8 mouse cellular contexts compared by ENCODE assay signal in the genomic region with DNA sequence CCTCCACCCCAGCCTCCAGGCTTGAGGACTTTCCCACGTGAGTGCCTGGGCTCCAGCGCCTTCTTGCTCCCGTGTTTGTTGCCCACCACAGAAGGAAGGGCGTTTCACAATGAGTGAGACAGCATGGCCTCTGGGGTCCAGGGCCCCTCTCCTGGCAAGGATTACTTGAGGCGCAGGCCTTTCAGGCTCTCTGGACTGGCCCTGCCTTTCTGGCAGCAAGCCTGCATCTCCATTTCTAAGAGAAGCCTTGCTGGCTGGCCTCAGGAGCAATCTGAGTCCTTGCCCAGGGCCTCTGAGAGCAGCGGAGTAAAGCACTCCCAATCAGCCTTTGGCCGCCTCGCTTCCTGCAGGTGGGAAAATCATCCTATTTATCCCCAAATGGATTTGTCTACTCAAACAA.
DNase-seq lines count a peak whose midpoint lies in the region; ATAC-seq lines count a peak whose summit lies in the region.

No protein-coding gene starts in this region.

- H3K4me3 ChIP-seq in heart, embryonic 15.5 days, result no peak overlapping the region

- H3K4me2 ChIP-seq in heart, embryonic 15.5 days, result 0 out of 2 replicates have a peak overlapping the region, but pooled peaks have one; percentile 8

- no peak overlapping the region for H3K9ac ChIP-seq in heart, embryonic 15.5 days

- H3K27me3 ChIP-seq in heart, embryonic 15.5 days, result peaks cover 6% of the 10 kb centered on the region; the same call in 1 of the 2 replicates

- intact Hi-C loops in left cerebral cortex, postnatal 4 days (cut with DNase I), result no loop called here
- intact Hi-C loops in left cerebral cortex, postnatal 36 days (cut with DNase I), result no loop called here

- ATAC-seq in heart, embryonic 15.5 days (replicated peaks; ENCODE audit: insufficient number of reproducible peaks, insufficient read depth, low FRiP score, low read depth), result no peak; the same call in 1 of the 2 replicates

- no peaks in the 10 kb centered on the region for H3K36me3 ChIP-seq in heart, embryonic 15.5 days

- peaks cover 36% of the 10 kb centered on the region for H3K4me1 ChIP-seq in heart, embryonic 15.5 days (replicated peaks)

- H3K27ac ChIP-seq in heart, embryonic 15.5 days, result peak overlapping the region; percentile 87

- DNase-seq in left cerebral cortex, postnatal 4 days, result peak; percentile 64
- no peak for DNase-seq in left cerebral cortex, adult 11 months (ENCODE audit: low spot score)
- peak; percentile 65 for DNase-seq in fibroblast of lung, adult 2 months (ENCODE audit: low read depth)
- peak; percentile 51 to 58 for DNase-seq in kidney, postnatal 36 days
- DNase-seq in ovary, postnatal 10 days (ENCODE audit: low spot score), result peak; percentile 33
- no peak for DNase-seq in left cerebral cortex, postnatal 36 days (ENCODE audit: low spot score in 2 of 2)
- DNase-seq in T-cell, adult 2 months (ENCODE audit: low spot score), result no peak

- no peaks in the 10 kb centered on the region for H3K9me3 ChIP-seq in heart, embryonic 15.5 days (replicated peaks)

- 33% methylated on average over 8 of the region's 8 CpGs for WGBS in heart, embryonic 15.5 days

Comparison
In these comparisons a context has a peak if more than half of its experiments do, and no peak if none do; other contexts are left out.
1. DNase-seq: peak in left cerebral cortex, postnatal 4 days (single experiment), fibroblast of lung, adult 2 months (single experiment), kidney, postnatal 36 days (2 of 2) and ovary, postnatal 10 days (single experiment); none in left cerebral cortex, adult 11 months (single experiment), left cerebral cortex, postnatal 36 days (0 of 2) and T-cell, adult 2 months (single experiment).